Mouse (Mus musculus): ENCODE results near the gene Cd81. TPM values are rescaled to one million over a fixed set of nuclear protein-coding genes. Genes with fewer than 3 reads are reported as not detected.
A peak's percentile ranks its signal among the peaks of the same experiment; 100 is the strongest.

Gene Cd81
- total and polyA plus RNA-seq, 2 experiments from 2014 or later = 811 to 1,316 TPM

DNA sequence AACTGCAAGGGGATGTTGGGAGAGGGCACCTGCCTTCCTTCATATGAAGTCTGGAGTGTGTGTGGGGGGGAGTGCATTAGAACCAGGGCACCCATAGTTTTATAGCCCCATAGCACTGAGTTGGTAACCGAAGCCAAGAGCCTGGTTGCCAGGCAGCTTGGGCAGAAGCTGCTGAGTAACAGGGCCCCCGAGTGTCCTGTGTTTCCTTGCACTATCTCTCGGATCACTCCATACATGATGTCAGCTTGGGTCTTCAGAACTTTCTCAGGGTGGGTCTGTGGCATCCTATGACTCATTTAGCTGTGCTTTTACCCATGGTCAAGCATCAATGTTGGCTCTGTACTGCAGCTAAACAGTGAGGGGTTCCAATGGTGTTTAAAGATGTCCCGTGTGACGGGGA lies 4.5 kb downstream of the Cd81 start:
- H3K36me3 ChIP-seq (replicated peaks; ENCODE audit: control insufficient read depth, insufficient read depth, low read length) = peaks cover 25% of the 10 kb centered on the region
- TF ChIP-seq CTCF (IDR thresholded peaks at IDR 0.05; ENCODE audit: low read depth) = no peak
- TF ChIP-seq EP300 (IDR thresholded peaks at IDR 0.05; ENCODE audit: low read depth) = no peak
- peak overlapping the region; percentile 99 for H3K27ac ChIP-seq (ENCODE audit: low read depth)
- peaks cover 62% of the 10 kb centered on the region for H3K4me1 ChIP-seq (ENCODE audit: control insufficient read depth, insufficient read depth)
- no peaks in the 10 kb centered on the region for H3K27me3 ChIP-seq (ENCODE audit: control insufficient read depth, insufficient read depth, low read length)
- H3K4me3 ChIP-seq (ENCODE audit: low read depth, low read length) = 0 out of 2 replicates have a peak overlapping the region, but pooled peaks have one; percentile 0
- H3K4me2 ChIP-seq (ENCODE audit: low read depth, low read length) = peak overlapping the region; percentile 97
- WGBS = 59% methylated on average over 5 of the region's 5 CpGs
- 0 out of 2 replicates have a peak overlapping the region, but pooled peaks have one; percentile 5 for H3K9ac ChIP-seq (replicated peaks; ENCODE audit: low read depth, low read length)
- no peak for DNase-seq (ENCODE audit: low spot score)
- H3K9me3 ChIP-seq (replicated peaks; ENCODE audit: control insufficient read depth, low read length) = no peaks in the 10 kb centered on the region
- ATAC-seq (ENCODE audit: insufficient read depth, low read depth) = no peak

DNA sequence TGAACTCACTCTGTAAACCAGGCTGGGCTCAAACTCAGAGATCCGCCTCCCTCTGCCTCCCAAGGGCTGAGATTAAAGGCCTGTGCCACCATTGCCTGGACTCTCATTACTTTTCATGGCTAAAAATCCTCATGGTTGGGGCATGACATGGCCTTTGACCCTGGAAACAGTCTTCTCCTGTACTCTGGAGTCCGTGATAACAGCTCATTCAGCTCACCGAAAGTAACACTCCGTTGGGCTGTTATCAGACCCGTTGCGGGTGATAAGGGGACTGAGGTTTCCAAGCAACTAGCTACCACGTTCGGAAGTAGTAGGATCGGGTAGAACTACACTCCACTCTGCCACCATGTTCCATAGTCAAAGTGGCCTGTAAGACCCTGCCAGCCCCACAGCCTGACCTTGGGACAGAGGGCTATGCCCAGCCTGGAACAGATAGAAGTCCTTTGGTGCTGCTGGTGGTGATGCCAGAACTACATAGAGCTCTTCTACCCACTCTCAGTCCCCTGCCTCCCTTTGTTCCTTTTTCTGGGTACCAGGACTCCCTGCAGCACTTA lies 5.2 kb downstream of the Cd81 start:
- 0 out of 2 replicates have a peak, but pooled peaks have one; percentile 13 for ATAC-seq (ENCODE audit: insufficient read depth, low read depth)
- Histone ChIP-seq H3K9me3 (replicated peaks; ENCODE audit: control insufficient read depth, low read length) (no peaks in the 10 kb centered on the region), H3K27ac (ENCODE audit: low read depth) (peak overlapping the region; percentile 99), H3K9ac (replicated peaks; ENCODE audit: low read depth, low read length) (peak overlapping the region; percentile 24; the same call in 1 of the 2 replicates), H3K4me1 (ENCODE audit: control insufficient read depth, insufficient read depth) (peaks cover 57% of the 10 kb centered on the region), H3K4me3 (ENCODE audit: low read depth, low read length) (peak overlapping the region; percentile 12), H3K4me2 (ENCODE audit: low read depth, low read length) (peak overlapping the region; percentile 97), H3K27me3 (ENCODE audit: control insufficient read depth, insufficient read depth, low read length) (no peaks in the 10 kb centered on the region), H3K36me3 (replicated peaks; ENCODE audit: control insufficient read depth, insufficient read depth, low read length) (peaks cover 32% of the 10 kb centered on the region)
- TF ChIP-seq CTCF (IDR thresholded peaks at IDR 0.05; ENCODE audit: low read depth) (no peak), EP300 (IDR thresholded peaks at IDR 0.05; ENCODE audit: low read depth) (no peak)
- no peak for DNase-seq (ENCODE audit: low spot score)
- WGBS = 3% methylated on average over 9 of the region's 9 CpGs

GRCm38 (mm10) chr7:143058221-143058697 lies 5.7 kb downstream of the Cd81 start:
- 7% methylated on average over 5 of the region's 5 CpGs for WGBS
- Histone ChIP-seq H3K36me3 (replicated peaks; ENCODE audit: control insufficient read depth, insufficient read depth, low read length) (peaks cover 38% of the 10 kb centered on the region), H3K4me1 (ENCODE audit: control insufficient read depth, insufficient read depth) (peaks cover 57% of the 10 kb centered on the region), H3K27me3 (ENCODE audit: control insufficient read depth, insufficient read depth, low read length) (no peaks in the 10 kb centered on the region), H3K27ac (ENCODE audit: low read depth) (peak overlapping the region; percentile 99), H3K4me2 (ENCODE audit: low read depth, low read length) (peak overlapping the region; percentile 97), H3K9ac (replicated peaks; ENCODE audit: low read depth, low read length) (peak overlapping the region; percentile 24), H3K4me3 (ENCODE audit: low read depth, low read length) (peak overlapping the region; percentile 12), H3K9me3 (replicated peaks; ENCODE audit: control insufficient read depth, low read length) (no peaks in the 10 kb centered on the region)
- DNase-seq (ENCODE audit: low spot score) = peak; percentile 74
- TF ChIP-seq EP300 (IDR thresholded peaks at IDR 0.05; ENCODE audit: low read depth) (peak; percentile 60; the same call in 1 of the 2 replicates), CTCF (IDR thresholded peaks at IDR 0.05; ENCODE audit: low read depth) (no peak)
- peak; percentile 61 for ATAC-seq (ENCODE audit: insufficient read depth, low read depth)

DNA sequence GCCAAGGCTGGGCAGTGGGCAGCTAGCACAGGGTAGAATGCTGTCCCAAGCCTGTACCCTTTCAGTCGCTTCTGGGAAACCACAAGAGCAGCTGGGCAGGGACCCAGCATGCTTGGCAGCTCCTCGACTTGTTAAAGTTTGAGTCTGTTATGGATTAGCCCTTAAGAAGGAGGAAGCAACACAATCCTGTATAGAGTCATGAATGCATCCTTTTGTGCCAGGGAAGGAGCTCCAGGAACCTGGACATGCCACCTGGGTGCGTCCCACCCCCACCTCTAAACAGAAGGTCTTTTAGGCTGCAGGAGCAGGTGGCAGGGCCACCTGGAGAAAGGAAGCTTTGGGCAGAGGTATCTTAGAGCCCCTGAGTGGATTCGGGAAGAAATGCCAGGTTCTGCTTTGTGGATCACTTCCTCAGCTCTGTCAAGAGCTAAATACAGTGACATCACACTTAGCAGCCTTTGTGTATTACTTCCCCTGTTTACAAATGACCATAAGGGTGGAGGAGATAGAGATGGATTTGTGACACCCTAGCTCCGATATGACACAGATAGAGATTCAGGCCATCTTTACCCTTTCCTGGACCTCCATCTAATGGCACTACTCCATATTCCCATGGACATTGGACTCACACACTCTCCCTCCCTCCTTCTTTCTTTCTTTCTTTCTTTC lies 6.8 kb downstream of the Cd81 start:
- Histone ChIP-seq H3K4me3 (ENCODE audit: low read depth, low read length) (no peak overlapping the region), H3K36me3 (replicated peaks; ENCODE audit: control insufficient read depth, insufficient read depth, low read length) (peaks cover 48% of the 10 kb centered on the region), H3K9ac (replicated peaks; ENCODE audit: low read depth, low read length) (peak overlapping the region; percentile 24), H3K27ac (ENCODE audit: low read depth) (peak overlapping the region; percentile 99), H3K4me1 (ENCODE audit: control insufficient read depth, insufficient read depth) (peaks cover 57% of the 10 kb centered on the region), H3K4me2 (ENCODE audit: low read depth, low read length) (peak overlapping the region; percentile 97), H3K9me3 (replicated peaks; ENCODE audit: control insufficient read depth, low read length) (no peaks in the 10 kb centered on the region), H3K27me3 (ENCODE audit: control insufficient read depth, insufficient read depth, low read length) (no peaks in the 10 kb centered on the region)
- TF ChIP-seq CTCF (IDR thresholded peaks at IDR 0.05; ENCODE audit: low read depth) (no peak), EP300 (IDR thresholded peaks at IDR 0.05; ENCODE audit: low read depth) (no peak)
- ATAC-seq (ENCODE audit: insufficient read depth, low read depth) = no peak
- DNase-seq (ENCODE audit: low spot score) = no peak
- 33% methylated on average over 5 of the region's 5 CpGs for WGBS

DNA sequence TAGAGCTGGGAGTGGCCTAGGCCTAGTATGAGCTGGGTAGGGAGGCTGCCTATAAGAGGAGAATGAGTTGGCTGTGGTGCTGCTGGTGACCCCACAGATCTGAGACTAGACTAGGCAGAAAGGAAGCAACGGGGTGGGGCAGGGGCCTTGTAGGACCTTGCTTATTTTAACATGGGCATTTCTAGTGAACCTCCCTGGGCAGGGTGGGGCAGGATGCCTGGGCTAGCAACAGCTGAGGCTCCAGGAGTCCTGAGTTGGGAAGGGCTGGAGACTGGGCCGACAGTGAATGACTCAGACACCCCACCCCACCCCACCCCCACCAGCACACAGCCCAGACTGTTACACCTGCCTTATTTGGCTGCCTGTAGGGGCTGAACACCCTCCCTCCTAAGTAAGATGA lies 10.2 kb downstream of the Cd81 start:
- H3K27me3 ChIP-seq (ENCODE audit: control insufficient read depth, insufficient read depth, low read length) = no peaks in the 10 kb centered on the region
- H3K4me3 ChIP-seq (ENCODE audit: low read depth, low read length) = no peak overlapping the region
- TF ChIP-seq CTCF (IDR thresholded peaks at IDR 0.05; ENCODE audit: low read depth) (no peak), EP300 (IDR thresholded peaks at IDR 0.05; ENCODE audit: low read depth) (no peak)
- peak overlapping the region; percentile 26; the same call in 1 of the 2 replicates for H3K27ac ChIP-seq (ENCODE audit: low read depth)
- no peak overlapping the region for H3K4me2 ChIP-seq (ENCODE audit: low read depth, low read length)
- ATAC-seq (ENCODE audit: insufficient read depth, low read depth) (no peak), DNase-seq (ENCODE audit: low spot score) (no peak)
- H3K9ac ChIP-seq (replicated peaks; ENCODE audit: low read depth, low read length) = no peak overlapping the region
- no peaks in the 10 kb centered on the region for H3K9me3 ChIP-seq (replicated peaks; ENCODE audit: control insufficient read depth, low read length)
- 71% methylated on average over 2 of the region's 2 CpGs for WGBS
- H3K4me1 ChIP-seq (ENCODE audit: control insufficient read depth, insufficient read depth) = peaks cover 24% of the 10 kb centered on the region
- peaks cover 78% of the 10 kb centered on the region for H3K36me3 ChIP-seq (replicated peaks; ENCODE audit: control insufficient read depth, insufficient read depth, low read length)

All from heart, postnatal 0 days (tissue).